Mouse (Mus musculus): ENCODE data around the gene 9430097D07Rik. TPM values are rescaled to one million over a fixed set of nuclear protein-coding genes. Genes with fewer than 3 reads are reported as not detected.

Gene 9430097D07Rik
- total and polyA plus RNA-seq, 2 experiments from 2014 or later: 0.16 to 0.69 TPM

GRCm38 (mm10) chr2:32607262-32607947 is 31.9 kb upstream of the 9430097D07Rik start:
- TF ChIP-seq CTCF (IDR thresholded peaks at IDR 0.05): no peak
- Histone ChIP-seq H3K27ac (ENCODE audit: low read depth, low read length) (no peak overlapping the region), H3K9me3 (ENCODE audit: low read length) (no peaks in the 10 kb centered on the region), H3K36me3 (ENCODE audit: insufficient read depth, low read length) (no peaks in the 10 kb centered on the region), H3K4me1 (ENCODE audit: insufficient read depth, low read length) (peaks cover 13% of the 10 kb centered on the region), H3K9ac (replicated peaks; ENCODE audit: low read length, poor library complexity, severe bottlenecking) (peak overlapping the region; percentile 81), H3K4me3 (ENCODE audit: low read depth, low read length) (peak overlapping the region; percentile 77), H3K4me2 (ENCODE audit: low read depth, low read length, poor library complexity, severe bottlenecking) (peak overlapping the region; percentile 80), H3K27me3 (ENCODE audit: insufficient read depth, low read length) (no peaks in the 10 kb centered on the region)
- WGBS: 8% methylated on average over 32 of the region's 34 CpGs
- ATAC-seq (ENCODE audit: low FRiP score) (peak; percentile 18; the same call in 1 of the 2 replicates), DNase-seq (ENCODE audit: low spot score) (peak; percentile 44)

GRCm38 (mm10) chr2:32606161-32607142 is 31.0 kb upstream of the 9430097D07Rik start:
- H3K36me3 ChIP-seq (ENCODE audit: insufficient read depth, low read length): no peaks in the 10 kb centered on the region
- peak overlapping the region; percentile 81 for H3K9ac ChIP-seq (replicated peaks; ENCODE audit: low read length, poor library complexity, severe bottlenecking)
- H3K4me1 ChIP-seq (ENCODE audit: insufficient read depth, low read length): peaks cover 13% of the 10 kb centered on the region
- DNase-seq (ENCODE audit: low spot score) (peak; percentile 84), ATAC-seq (ENCODE audit: low FRiP score) (peak; percentile 67)
- TF ChIP-seq CTCF (IDR thresholded peaks at IDR 0.05): peak; percentile 79
- no peaks in the 10 kb centered on the region for H3K27me3 ChIP-seq (ENCODE audit: insufficient read depth, low read length)
- 15% methylated on average over 45 of the region's 55 CpGs for WGBS
- H3K4me2 ChIP-seq (ENCODE audit: low read depth, low read length, poor library complexity, severe bottlenecking): peak overlapping the region; percentile 80
- no peaks in the 10 kb centered on the region for H3K9me3 ChIP-seq (ENCODE audit: low read length)
- peak overlapping the region; percentile 77 for H3K4me3 ChIP-seq (ENCODE audit: low read depth, low read length)
- no peak overlapping the region for H3K27ac ChIP-seq (ENCODE audit: low read depth, low read length)

DNA sequence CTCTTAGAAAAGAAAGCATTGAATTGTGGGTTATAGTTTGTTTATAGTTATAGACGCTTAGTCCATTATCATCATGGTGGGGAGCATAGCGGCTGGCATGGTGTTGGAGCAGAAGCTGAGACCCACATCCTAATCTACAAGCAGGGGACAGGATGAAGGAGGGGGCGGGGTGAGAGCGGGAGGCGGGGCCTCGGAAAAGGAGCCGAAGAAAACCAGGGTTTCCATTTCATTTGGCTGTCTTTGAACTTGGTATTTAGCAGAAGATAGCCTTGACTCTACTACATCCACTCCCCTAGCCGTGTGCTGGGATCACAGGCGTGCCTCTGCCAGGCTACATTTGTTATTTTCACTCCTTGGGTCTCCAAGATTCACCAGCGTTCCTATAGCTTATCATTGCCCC is 29.1 kb upstream of the 9430097D07Rik start:
- Histone ChIP-seq H3K4me1 (ENCODE audit: insufficient read depth, low read length) (peaks cover 13% of the 10 kb centered on the region), H3K27me3 (ENCODE audit: insufficient read depth, low read length) (no peaks in the 10 kb centered on the region; the same call in 1 of the 2 replicates), H3K27ac (ENCODE audit: low read depth, low read length) (no peak overlapping the region), H3K4me2 (ENCODE audit: low read depth, low read length, poor library complexity, severe bottlenecking) (no peak overlapping the region), H3K4me3 (ENCODE audit: low read depth, low read length) (no peak overlapping the region), H3K9me3 (ENCODE audit: low read length) (no peaks in the 10 kb centered on the region), H3K36me3 (ENCODE audit: insufficient read depth, low read length) (no peaks in the 10 kb centered on the region; the same call in 1 of the 2 replicates), H3K9ac (replicated peaks; ENCODE audit: low read length, poor library complexity, severe bottlenecking) (no peak overlapping the region)
- DNase-seq (ENCODE audit: low spot score) (no peak), ATAC-seq (ENCODE audit: low FRiP score) (no peak)
- 52% methylated on average over 10 of the region's 10 CpGs for WGBS
- TF ChIP-seq CTCF (IDR thresholded peaks at IDR 0.05): no peak

GRCm38 (mm10) chr2:32602600-32603054 is 27.1 kb upstream of the 9430097D07Rik start:
- no peaks in the 10 kb centered on the region; the same call in 1 of the 2 replicates for H3K27me3 ChIP-seq (ENCODE audit: insufficient read depth, low read length)
- H3K4me1 ChIP-seq (ENCODE audit: insufficient read depth, low read length): peaks cover 3% of the 10 kb centered on the region
- WGBS: 1% methylated on average over 11 of the region's 11 CpGs
- no peak overlapping the region for H3K4me3 ChIP-seq (ENCODE audit: low read depth, low read length)
- ATAC-seq (ENCODE audit: low FRiP score) (no peak), DNase-seq (ENCODE audit: low spot score) (peak; percentile 77)
- H3K4me2 ChIP-seq (ENCODE audit: low read depth, low read length, poor library complexity, severe bottlenecking): peak overlapping the region; percentile 34
- peak; percentile 94 for TF ChIP-seq CTCF (IDR thresholded peaks at IDR 0.05)
- H3K36me3 ChIP-seq (ENCODE audit: insufficient read depth, low read length): peaks cover 3% of the 10 kb centered on the region; the same call in 1 of the 2 replicates
- no peak overlapping the region for H3K27ac ChIP-seq (ENCODE audit: low read depth, low read length)
- no peak overlapping the region for H3K9ac ChIP-seq (replicated peaks; ENCODE audit: low read length, poor library complexity, severe bottlenecking)
- H3K9me3 ChIP-seq (ENCODE audit: low read length): no peaks in the 10 kb centered on the region

- Histone ChIP-seq H3K36me3 (ENCODE audit: insufficient read depth, low read length) (peaks cover 11% of the 10 kb centered on the region; the same call in 1 of the 2 replicates), H3K27ac (ENCODE audit: low read depth, low read length) (no peak overlapping the region), H3K9ac (replicated peaks; ENCODE audit: low read length, poor library complexity, severe bottlenecking) (no peak overlapping the region), H3K4me3 (ENCODE audit: low read depth, low read length) (no peak overlapping the region), H3K9me3 (ENCODE audit: low read length) (no peaks in the 10 kb centered on the region), H3K4me1 (ENCODE audit: insufficient read depth, low read length) (no peaks in the 10 kb centered on the region), H3K27me3 (ENCODE audit: insufficient read depth, low read length) (no peaks in the 10 kb centered on the region; the same call in 1 of the 2 replicates), H3K4me2 (ENCODE audit: low read depth, low read length, poor library complexity, severe bottlenecking) (no peak overlapping the region)
- ATAC-seq (ENCODE audit: low FRiP score): no peak
- WGBS: 46% methylated on average over 8 of the region's 8 CpGs
- peak; percentile 48 for DNase-seq (ENCODE audit: low spot score)
- peak; percentile 57 for TF ChIP-seq CTCF (IDR thresholded peaks at IDR 0.05)
Measured at GRCm38 (mm10) chr2:32601417-32602065, 26.1 kb upstream of the 9430097D07Rik start.

All from midbrain, postnatal 0 days (tissue).